Mouse (Mus musculus): ENCODE data around the gene Ralgapb. TPM values are rescaled to one million over a fixed set of nuclear protein-coding genes. Genes with fewer than 3 reads are reported as not detected.

Ralgapb gene
- polyA plus RNA-seq, 1 experiment, result 18.8 TPM

DNA sequence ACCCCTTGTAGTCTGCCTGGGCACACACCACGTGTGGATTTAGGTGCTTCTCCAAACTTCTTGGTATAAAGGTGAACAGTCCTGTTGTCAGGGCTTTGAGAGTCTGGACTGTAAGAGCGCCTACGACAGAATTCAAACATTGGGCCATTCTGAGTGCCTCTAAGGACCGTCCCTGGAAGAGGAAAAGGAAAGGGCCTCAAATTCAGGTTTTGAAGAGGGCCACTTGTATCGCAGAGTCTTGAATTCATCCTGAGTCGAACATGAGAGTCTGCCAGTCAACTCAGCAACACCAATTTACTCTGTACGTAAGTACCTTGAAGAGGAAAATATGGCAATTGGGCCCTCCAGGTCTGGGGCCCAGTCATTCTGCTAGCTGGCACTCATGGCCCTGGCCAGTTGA lies 6.7 kb upstream of the Ralgapb start:
- no peaks in the 10 kb centered on the region for H3K36me3 ChIP-seq (ENCODE audit: control insufficient read depth, insufficient read depth, low read length)
- H3K4me1 ChIP-seq (ENCODE audit: control insufficient read depth, insufficient read depth, low read length), result no peaks in the 10 kb centered on the region
- H3K27ac ChIP-seq (ENCODE audit: control insufficient read depth, insufficient read depth, low read depth, low read length), result no peak overlapping the region
- no peak for TF ChIP-seq CTCF (IDR thresholded peaks at IDR 0.05; ENCODE audit: control insufficient read depth, insufficient read depth, insufficient replicate concordance, low read depth, low read length)
- H3K27me3 ChIP-seq (ENCODE audit: control insufficient read depth, insufficient read depth, low read length), result no peaks in the 10 kb centered on the region
- no peak overlapping the region for H3K4me3 ChIP-seq (ENCODE audit: control insufficient read depth, low read depth, low read length)

DNA sequence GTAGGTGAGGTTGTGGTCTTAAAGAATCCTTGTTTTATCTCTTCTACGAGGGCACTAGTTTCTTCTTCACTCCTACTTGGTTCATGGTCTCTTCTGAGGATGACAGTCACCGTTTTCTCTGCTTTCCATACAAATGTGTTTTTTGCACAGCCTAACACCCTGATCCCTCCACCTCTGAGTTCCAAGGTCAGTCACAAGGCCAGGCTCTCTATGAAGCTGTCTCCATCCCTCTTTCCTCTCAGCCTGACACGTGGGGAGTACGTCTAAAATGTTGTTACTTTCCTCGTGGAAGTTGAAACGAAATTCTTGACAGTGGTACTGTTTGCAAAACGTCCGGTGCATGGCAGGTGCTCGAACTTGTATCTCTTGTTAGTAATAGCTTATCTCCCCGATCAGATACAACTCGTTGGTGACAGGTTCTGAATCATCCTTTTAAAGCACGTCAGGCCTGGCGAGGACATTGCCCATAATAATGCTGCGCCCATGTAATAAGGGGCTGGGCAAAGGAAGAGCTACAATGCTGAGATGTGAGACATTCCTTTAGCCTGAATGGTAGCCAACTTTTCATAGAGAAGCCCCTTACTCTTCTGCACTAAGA lies 552 bp upstream of the Ralgapb start:
- peak overlapping the region; percentile 49 for H3K27ac ChIP-seq (ENCODE audit: control insufficient read depth, insufficient read depth, low read depth, low read length)
- TF ChIP-seq CTCF (IDR thresholded peaks at IDR 0.05; ENCODE audit: control insufficient read depth, insufficient read depth, insufficient replicate concordance, low read depth, low read length) (no peak), POLR2A (IDR thresholded peaks at IDR 0.05; ENCODE audit: control insufficient read depth, low read depth, low read length) (no peak)

DNA sequence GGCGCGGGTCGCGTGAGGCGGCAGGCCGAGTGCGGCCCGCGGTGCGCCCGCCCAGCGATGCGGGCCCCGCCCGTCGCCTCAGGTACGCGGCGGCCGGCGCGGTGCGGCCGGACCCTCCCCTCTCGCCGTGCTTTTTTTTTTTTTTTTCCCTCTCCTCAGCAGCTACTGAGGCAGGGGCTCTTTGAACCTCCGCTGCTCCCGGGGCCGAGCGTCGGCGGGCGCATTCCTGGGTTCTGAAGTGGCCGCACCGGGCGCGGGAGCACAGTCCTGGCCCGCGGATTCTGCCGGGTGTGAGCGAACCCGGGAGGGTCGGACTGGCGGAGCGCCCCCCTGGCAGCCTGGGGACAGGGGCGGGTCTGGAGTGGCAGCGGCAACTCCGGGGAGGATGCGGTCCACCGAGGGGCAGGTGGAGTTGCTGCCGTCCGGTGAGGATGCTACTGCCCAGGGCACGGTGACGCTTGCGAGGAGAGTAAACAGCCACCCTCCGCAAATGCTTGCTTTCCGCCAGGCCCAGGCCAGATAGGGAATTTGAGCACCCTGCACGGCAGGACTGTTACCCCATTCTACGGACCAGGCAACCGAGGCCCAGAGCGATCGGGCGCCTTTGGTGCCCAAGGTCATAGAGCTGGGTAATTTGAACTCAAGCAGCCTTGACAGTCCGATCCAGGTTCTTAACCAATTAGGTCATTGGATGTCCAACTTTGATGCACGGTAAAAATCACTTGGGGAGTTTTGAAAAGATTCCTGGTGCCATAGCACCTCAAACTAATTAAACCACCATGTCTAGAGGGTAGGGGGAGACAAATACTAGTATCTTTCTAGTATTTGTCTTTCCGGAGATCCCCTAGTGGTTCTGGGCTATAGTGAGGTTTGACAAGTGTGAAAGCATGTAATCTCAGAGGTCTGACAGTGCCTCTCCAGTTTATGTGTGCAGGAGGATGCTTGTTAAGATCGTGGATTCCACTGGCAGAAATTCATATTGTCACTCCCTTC lies 670 bp downstream of the Ralgapb start:
- Histone ChIP-seq H3K36me3 (ENCODE audit: control insufficient read depth, insufficient read depth, low read length) (no peaks in the 10 kb centered on the region), H3K27ac (ENCODE audit: control insufficient read depth, insufficient read depth, low read depth, low read length) (peak overlapping the region; percentile 91), H3K4me3 (ENCODE audit: control insufficient read depth, low read depth, low read length) (peak overlapping the region; percentile 90), H3K4me1 (ENCODE audit: control insufficient read depth, insufficient read depth, low read length) (peaks cover 5% of the 10 kb centered on the region), H3K27me3 (ENCODE audit: control insufficient read depth, insufficient read depth, low read length) (no peaks in the 10 kb centered on the region)
- TF ChIP-seq CTCF (IDR thresholded peaks at IDR 0.05; ENCODE audit: control insufficient read depth, insufficient read depth, insufficient replicate concordance, low read depth, low read length), result no peak
- no peak for TF ChIP-seq POLR2A (IDR thresholded peaks at IDR 0.05; ENCODE audit: control insufficient read depth, low read depth, low read length)

More for the DNA sequence above, 552 bp upstream of the Ralgapb start:
- H3K27me3 ChIP-seq (ENCODE audit: control insufficient read depth, insufficient read depth, low read length), result no peaks in the 10 kb centered on the region
- no peaks in the 10 kb centered on the region for H3K36me3 ChIP-seq (ENCODE audit: control insufficient read depth, insufficient read depth, low read length)
- H3K4me3 ChIP-seq (ENCODE audit: control insufficient read depth, low read depth, low read length), result peak overlapping the region; percentile 75
- H3K4me1 ChIP-seq (ENCODE audit: control insufficient read depth, insufficient read depth, low read length), result peaks cover 5% of the 10 kb centered on the region

DNA sequence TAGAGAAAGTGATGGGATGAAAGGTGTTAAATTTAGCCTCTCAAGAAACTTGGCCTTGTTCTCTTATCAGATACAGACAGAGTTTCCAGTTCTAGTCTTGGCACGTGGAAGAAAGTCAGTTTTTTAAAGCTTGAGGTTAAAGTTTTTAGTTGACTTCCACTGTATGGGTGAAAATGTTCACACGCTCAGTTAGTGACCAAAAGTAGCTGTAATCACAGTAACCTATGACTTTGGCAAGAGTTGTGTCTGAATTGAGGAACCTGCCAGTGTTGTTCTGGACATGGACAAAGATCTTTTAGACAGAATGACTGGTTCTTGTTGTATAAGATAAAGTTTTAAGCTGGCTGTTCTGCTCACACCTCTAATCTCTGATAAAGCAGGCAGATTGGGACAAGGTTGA lies 3.6 kb downstream of the Ralgapb start:
- H3K27me3 ChIP-seq (ENCODE audit: control insufficient read depth, insufficient read depth, low read length), result no peaks in the 10 kb centered on the region
- no peak overlapping the region for H3K27ac ChIP-seq (ENCODE audit: control insufficient read depth, insufficient read depth, low read depth, low read length)
- no peak for TF ChIP-seq CTCF (IDR thresholded peaks at IDR 0.05; ENCODE audit: control insufficient read depth, insufficient read depth, insufficient replicate concordance, low read depth, low read length)
- no peak for TF ChIP-seq POLR2A (IDR thresholded peaks at IDR 0.05; ENCODE audit: control insufficient read depth, low read depth, low read length)
- peaks cover 5% of the 10 kb centered on the region for H3K4me1 ChIP-seq (ENCODE audit: control insufficient read depth, insufficient read depth, low read length)
- no peaks in the 10 kb centered on the region for H3K36me3 ChIP-seq (ENCODE audit: control insufficient read depth, insufficient read depth, low read length)
- H3K4me3 ChIP-seq (ENCODE audit: control insufficient read depth, low read depth, low read length), result no peak overlapping the region

DNA sequence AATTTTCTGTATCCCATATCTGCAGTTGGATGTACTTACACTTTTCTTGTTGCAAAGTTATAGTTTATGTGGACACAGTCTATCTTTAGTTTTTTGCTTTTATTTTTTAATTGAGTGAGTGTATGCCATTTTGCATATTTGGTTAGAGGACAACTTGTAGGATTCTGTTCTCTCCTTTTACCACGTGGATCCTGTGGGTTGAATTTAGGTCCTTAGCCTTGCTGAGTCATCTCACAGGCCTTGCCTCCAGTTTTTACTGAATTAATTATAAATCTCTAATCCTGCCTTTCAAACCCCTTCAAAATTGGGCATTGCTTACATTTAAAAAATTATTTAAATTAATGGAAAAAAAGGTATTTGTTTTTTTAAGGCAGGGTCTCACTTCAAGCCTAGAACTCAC lies 6.2 kb downstream of the Ralgapb start:
- TF ChIP-seq CTCF (IDR thresholded peaks at IDR 0.05; ENCODE audit: control insufficient read depth, insufficient read depth, insufficient replicate concordance, low read depth, low read length) (no peak), POLR2A (IDR thresholded peaks at IDR 0.05; ENCODE audit: control insufficient read depth, low read depth, low read length) (no peak)
- H3K36me3 ChIP-seq (ENCODE audit: control insufficient read depth, insufficient read depth, low read length), result no peaks in the 10 kb centered on the region
- H3K27ac ChIP-seq (ENCODE audit: control insufficient read depth, insufficient read depth, low read depth, low read length), result no peak overlapping the region
- H3K4me1 ChIP-seq (ENCODE audit: control insufficient read depth, insufficient read depth, low read length), result peaks cover 1% of the 10 kb centered on the region; the same call in 1 of the 2 replicates
- no peak overlapping the region for H3K4me3 ChIP-seq (ENCODE audit: control insufficient read depth, low read depth, low read length)
- no peaks in the 10 kb centered on the region for H3K27me3 ChIP-seq (ENCODE audit: control insufficient read depth, insufficient read depth, low read length)

DNA sequence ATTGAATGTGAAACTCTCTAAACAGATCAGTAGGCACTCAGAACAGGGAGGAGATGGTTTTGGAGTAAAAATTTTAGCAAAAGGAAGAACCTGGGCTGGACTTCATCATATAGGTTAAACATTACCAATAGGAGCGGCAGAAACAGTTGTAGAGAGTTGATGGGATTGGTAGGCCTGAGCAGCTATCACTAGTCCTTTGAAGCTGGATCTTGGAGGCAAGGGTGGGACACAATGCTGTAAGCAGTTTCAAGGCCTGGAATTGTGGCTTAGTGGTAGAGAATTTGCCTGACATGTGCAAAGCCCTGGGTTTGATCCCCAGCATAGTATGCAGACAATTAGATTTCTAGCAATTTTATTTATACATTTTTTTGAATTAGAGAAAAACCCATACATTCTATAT lies 9.0 kb downstream of the Ralgapb start:
- Histone ChIP-seq H3K27me3 (ENCODE audit: control insufficient read depth, insufficient read depth, low read length) (no peaks in the 10 kb centered on the region), H3K27ac (ENCODE audit: control insufficient read depth, insufficient read depth, low read depth, low read length) (no peak overlapping the region), H3K4me1 (ENCODE audit: control insufficient read depth, insufficient read depth, low read length) (peaks cover 6% of the 10 kb centered on the region), H3K36me3 (ENCODE audit: control insufficient read depth, insufficient read depth, low read length) (no peaks in the 10 kb centered on the region; the same call in 1 of the 2 replicates), H3K4me3 (ENCODE audit: control insufficient read depth, low read depth, low read length) (no peak overlapping the region)
- TF ChIP-seq CTCF (IDR thresholded peaks at IDR 0.05; ENCODE audit: control insufficient read depth, insufficient read depth, insufficient replicate concordance, low read depth, low read length) (no peak), POLR2A (IDR thresholded peaks at IDR 0.05; ENCODE audit: control insufficient read depth, low read depth, low read length) (no peak)

DNA sequence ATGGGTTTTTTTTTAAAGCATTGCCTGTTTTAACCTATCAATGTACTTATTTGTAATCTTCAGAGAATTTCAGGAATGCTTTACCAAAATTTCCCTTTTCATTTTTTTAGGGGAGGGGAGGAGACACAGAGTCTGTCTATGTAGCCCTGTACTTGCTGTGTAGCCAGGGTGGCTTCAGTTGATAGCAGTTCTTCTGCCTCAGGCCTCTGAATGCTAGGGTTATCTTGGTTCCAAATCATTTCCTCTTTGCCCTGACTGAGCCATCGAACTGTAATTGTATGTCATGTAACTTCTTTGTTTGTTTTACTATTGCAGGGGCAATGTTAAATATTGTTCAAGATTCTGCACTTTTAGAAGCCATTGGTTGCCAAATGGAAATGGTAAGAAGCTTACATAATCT lies 36.2 kb downstream of the Ralgapb start:
- H3K4me3 ChIP-seq (ENCODE audit: control insufficient read depth, low read depth, low read length), result no peak overlapping the region
- TF ChIP-seq POLR2A (IDR thresholded peaks at IDR 0.05; ENCODE audit: control insufficient read depth, low read depth, low read length) (no peak), CTCF (IDR thresholded peaks at IDR 0.05; ENCODE audit: control insufficient read depth, insufficient read depth, insufficient replicate concordance, low read depth, low read length) (no peak)
- no peaks in the 10 kb centered on the region for H3K27me3 ChIP-seq (ENCODE audit: control insufficient read depth, insufficient read depth, low read length)
- no peaks in the 10 kb centered on the region for H3K4me1 ChIP-seq (ENCODE audit: control insufficient read depth, insufficient read depth, low read length)
- H3K27ac ChIP-seq (ENCODE audit: control insufficient read depth, insufficient read depth, low read depth, low read length), result no peak overlapping the region
- H3K36me3 ChIP-seq (ENCODE audit: control insufficient read depth, insufficient read depth, low read length), result no peaks in the 10 kb centered on the region; the same call in 1 of the 2 replicates

All from testis, adult 2 months (tissue).